Mouse (Mus musculus) megakaryocyte, embryonic 14.5 days (primary cell): Measurements from ENCODE around the gene Kdm5b.

Experiments used
- FLI1 ChIP-seq: IDR thresholded peaks from 2 replicates; pipeline ENCODE4 v1.6.1; 2012; ENCODE audit warnings: low read length, inconsistent platforms, mixed read lengths
- GATA1 ChIP-seq: IDR thresholded peaks from 3 replicates; pipeline ENCODE4 v1.6.1; 2012; ENCODE audit warnings: mixed read lengths, low read length, inconsistent platforms, borderline replicate concordance

- TF ChIP-seq GATA1 (no peak), FLI1 (no peak)
Observed at GRCm38 (mm10) chr1:134535513-134535912, 24.5 kb upstream of the Kdm5b start.
